Mouse (Mus musculus) midbrain, embryonic 14.5 days (tissue): ENCODE data around the gene Cpn2. TPM values are rescaled to one million over a fixed set of nuclear protein-coding genes. Genes with fewer than 3 reads are reported as not detected.

Experiments
- ATAC-seq: fragments of 200-750 bp; cut with Nextera tagmentation; 2 replicates; pipeline ENCODE4 v1.8.0; 2017; ENCODE audit warnings: moderate number of reproducible peaks, moderate library complexity; ENCODE audit not compliant: low FRiP score, low TSS enrichment
- DNase-seq: peaks from one replicate; pipeline ENCODE4 v3.0.0-alpha.2; 2015
- H3K27ac ChIP-seq: fragments of 300-500 bp; sonication (generic); replicated peaks from 2 replicates; pipeline ENCODE4 v1.5.1; 2014; ENCODE audit warnings: mild to moderate bottlenecking, low read depth, low read length, moderate library complexity
- H3K27me3 ChIP-seq: fragments of 300-500 bp; sonication (generic); 2 replicates; pipeline ENCODE4 v1.6.1; 2014; ENCODE audit warnings: low read length, control low read depth, mixed read lengths; ENCODE audit not compliant: control insufficient read depth, insufficient read depth
- H3K36me3 ChIP-seq: fragments of 300-500 bp; sonication (generic); 2 replicates; pipeline ENCODE4 v1.6.1; 2014; ENCODE audit warnings: low read length, control low read depth; ENCODE audit not compliant: control insufficient read depth, insufficient read depth
- H3K4me1 ChIP-seq: fragments of 300-500 bp; sonication (generic); 2 replicates; pipeline ENCODE4 v1.6.1; 2014; ENCODE audit warnings: mild to moderate bottlenecking, antibody characterized with exemption, low read length, control low read depth; ENCODE audit not compliant: control insufficient read depth, insufficient read depth
- H3K4me2 ChIP-seq: fragments of 300-500 bp; sonication (generic); 2 replicates; pipeline ENCODE4 v1.6.1; 2014; ENCODE audit warnings: mild to moderate bottlenecking, low read length, moderate library complexity
- H3K4me3 ChIP-seq: fragments of 300-500 bp; sonication (generic); replicated peaks from 2 replicates; pipeline ENCODE4 v1.5.1; 2014; ENCODE audit warnings: low read depth, low read length
- H3K9ac ChIP-seq: fragments of 300-500 bp; sonication (generic); replicated peaks from 2 replicates; pipeline ENCODE4 v1.6.1; 2014; ENCODE audit warnings: mild to moderate bottlenecking, low read length, moderate library complexity
- H3K9me3 ChIP-seq: fragments of 300-500 bp; sonication (generic); 2 replicates; pipeline ENCODE4 v1.6.1; 2016; ENCODE audit warnings: low read length, control low read depth, mixed read lengths; ENCODE audit not compliant: control insufficient read depth
- WGBS: fragments of 180-500 bp; shearing (Covaris S2); extraction: QIAGEN DNeasy Blood & Tissue Kit; methylation state at CpG from one replicate; pipeline ENCODE4 v1.1.7; 2014; 5-methylcytosine and 5-hydroxymethylcytosine counted together
- polyA plus RNA-seq: library from polyadenylated mRNA; unstranded; fragments of >200 nt; fragmentation: Nextera tagmentation; extraction: Ambion mirVana; gene quantifications from 2 replicates; pipeline ENCODE4 v1.2.1, GENCODE M21; 2014

Gene Cpn2
- polyA plus RNA-seq, 1 experiment from 2014 or later = not detected

DNA sequence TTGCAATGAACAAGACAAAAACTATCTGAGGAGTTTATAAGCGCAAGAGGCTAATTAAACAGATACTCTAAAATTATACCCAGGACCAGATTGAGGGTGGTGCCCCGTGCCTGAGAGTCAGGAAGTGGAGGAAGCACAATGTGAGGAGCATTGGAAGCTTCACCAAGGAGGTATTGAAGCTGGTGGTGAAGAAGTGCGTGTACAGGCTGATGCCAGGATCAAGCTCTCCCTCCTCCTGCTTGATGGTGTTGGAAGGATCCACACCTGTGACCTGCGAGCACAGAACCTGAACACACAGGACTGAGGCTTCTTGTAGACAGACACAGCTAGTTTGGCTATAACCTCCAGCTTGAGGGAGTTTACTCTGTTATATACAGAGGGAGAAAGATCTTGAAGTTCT is 38.8 kb upstream of the Cpn2 start:
- peaks cover 11% of the 10 kb centered on the region; the same call in 1 of the 2 replicates for H3K4me1 ChIP-seq
- DNase-seq = no peak
- no peak overlapping the region for H3K4me3 ChIP-seq
- peaks cover 51% of the 10 kb centered on the region for H3K27me3 ChIP-seq
- ATAC-seq = no peak
- no peaks in the 10 kb centered on the region for H3K36me3 ChIP-seq
- H3K4me2 ChIP-seq = no peak overlapping the region
- no peak overlapping the region for H3K9ac ChIP-seq
- H3K9me3 ChIP-seq = no peaks in the 10 kb centered on the region
- H3K27ac ChIP-seq = no peak overlapping the region
- WGBS = 89% methylated on average over 4 of the region's 4 CpGs

DNA sequence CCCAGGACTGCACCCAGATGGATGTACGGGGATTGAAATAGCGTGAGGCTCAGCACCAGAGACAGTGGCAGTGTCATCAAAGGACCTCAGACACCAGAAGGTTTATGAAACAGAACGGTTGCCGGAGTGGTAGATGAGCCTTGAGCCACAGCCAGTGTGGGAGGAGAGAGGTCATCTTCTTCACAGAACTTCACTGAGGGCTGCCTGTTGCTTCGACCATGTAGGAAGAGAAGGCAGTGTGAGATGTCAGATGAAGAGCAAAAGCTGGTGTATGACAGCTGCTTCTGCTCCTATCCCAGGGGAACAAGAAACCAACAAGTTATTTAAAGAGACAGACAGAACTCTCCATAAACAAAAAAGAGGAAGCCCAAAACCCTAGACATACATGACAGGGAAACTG is 36.9 kb upstream of the Cpn2 start:
- H3K4me2 ChIP-seq = no peak overlapping the region
- no peak for ATAC-seq
- no peak for DNase-seq
- H3K9ac ChIP-seq = no peak overlapping the region
- H3K27ac ChIP-seq = no peak overlapping the region
- no peaks in the 10 kb centered on the region for H3K9me3 ChIP-seq
- H3K4me3 ChIP-seq = no peak overlapping the region
- H3K27me3 ChIP-seq = peaks cover 32% of the 10 kb centered on the region
- 80% methylated on average over 5 of the region's 5 CpGs for WGBS
- no peaks in the 10 kb centered on the region for H3K36me3 ChIP-seq
- H3K4me1 ChIP-seq = peaks cover 5% of the 10 kb centered on the region; the same call in 1 of the 2 replicates

DNA sequence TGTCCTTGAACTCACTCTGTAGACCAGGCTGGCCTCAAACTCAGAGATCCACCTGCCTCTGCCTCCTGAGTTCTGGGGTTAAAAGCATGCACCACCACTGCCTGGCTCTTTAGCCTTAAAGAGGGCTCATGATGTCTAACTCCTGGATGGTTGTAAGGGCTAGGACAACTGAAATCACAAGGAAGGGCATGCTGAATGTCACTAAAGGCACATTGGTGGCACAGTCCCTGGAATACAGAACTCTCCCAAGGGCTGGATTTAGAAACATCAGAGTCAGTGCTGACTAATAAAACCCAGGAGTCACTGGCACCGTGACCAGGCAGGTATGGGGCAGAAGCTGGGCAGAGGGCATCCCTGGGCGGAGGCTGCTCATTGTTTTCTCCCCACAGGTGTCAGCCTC is 36.1 kb upstream of the Cpn2 start:
- Histone ChIP-seq H3K4me1 (0 out of 2 replicates have a peak, but pooled peaks cover 2% of the 10 kb centered on the region), H3K9me3 (no peaks in the 10 kb centered on the region), H3K27me3 (peaks cover 24% of the 10 kb centered on the region), H3K27ac (no peak overlapping the region), H3K9ac (no peak overlapping the region), H3K4me2 (no peak overlapping the region), H3K36me3 (no peaks in the 10 kb centered on the region), H3K4me3 (no peak overlapping the region)
- no peak for DNase-seq
- WGBS = 80% methylated on average over 2 of the region's 2 CpGs
- no peak for ATAC-seq

- Histone ChIP-seq H3K4me3 (no peak overlapping the region), H3K27ac (no peak overlapping the region), H3K4me2 (no peak overlapping the region), H3K9me3 (no peaks in the 10 kb centered on the region), H3K27me3 (peaks cover 16% of the 10 kb centered on the region), H3K36me3 (no peaks in the 10 kb centered on the region), H3K9ac (no peak overlapping the region), H3K4me1 (no peaks in the 10 kb centered on the region)
- DNase-seq = no peak
- WGBS = 89% methylated on average over 6 of the region's 6 CpGs
- ATAC-seq = no peak
Measured at GRCm38 (mm10) chr16:30302686-30303085, 35.4 kb upstream of the Cpn2 start.

DNA sequence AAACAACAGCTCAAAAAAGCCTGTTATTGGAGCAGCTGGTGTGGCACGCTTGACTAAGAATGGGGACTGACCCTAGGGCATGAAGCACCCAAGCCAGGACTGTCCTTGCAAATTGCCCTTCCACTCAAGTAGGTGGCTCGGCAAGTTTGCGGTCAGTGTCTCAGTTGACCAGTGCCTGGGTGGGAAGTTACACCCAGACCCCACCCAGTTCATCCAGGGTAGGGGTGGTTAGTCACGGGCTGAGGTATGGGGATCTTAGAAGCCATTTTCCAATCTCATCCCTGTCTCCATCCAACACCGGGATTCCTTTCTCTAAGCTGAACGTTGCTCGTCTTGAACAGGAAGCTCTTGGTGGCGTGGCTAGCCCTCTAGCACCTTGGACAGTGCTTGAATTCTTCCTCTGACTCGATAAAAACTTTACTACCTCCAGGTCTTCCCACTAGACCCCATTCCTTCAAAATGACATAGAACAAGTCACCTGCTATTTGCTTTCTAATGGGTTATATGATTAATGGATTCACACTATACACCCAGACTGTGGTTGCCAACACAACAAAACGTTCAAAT is 32.5 kb upstream of the Cpn2 start:
- no peaks in the 10 kb centered on the region for H3K36me3 ChIP-seq
- WGBS = 76% methylated on average over 10 of the region's 10 CpGs

GRCm38 (mm10) chr16:30297450-30297849 is 30.2 kb upstream of the Cpn2 start:
- Histone ChIP-seq H3K4me3 (no peak overlapping the region), H3K36me3 (no peaks in the 10 kb centered on the region), H3K27me3 (no peaks in the 10 kb centered on the region), H3K9me3 (no peaks in the 10 kb centered on the region), H3K9ac (no peak overlapping the region), H3K27ac (no peak overlapping the region), H3K4me1 (no peaks in the 10 kb centered on the region), H3K4me2 (no peak overlapping the region)
- ATAC-seq (no peak), DNase-seq (no peak)
- 86% methylated on average over 7 of the region's 7 CpGs for WGBS

More for the DNA sequence above, 32.5 kb upstream of the Cpn2 start:
- Histone ChIP-seq H3K27ac (no peak overlapping the region), H3K4me3 (no peak overlapping the region), H3K4me1 (no peaks in the 10 kb centered on the region), H3K9me3 (no peaks in the 10 kb centered on the region), H3K9ac (no peak overlapping the region), H3K27me3 (no peaks in the 10 kb centered on the region), H3K4me2 (no peak overlapping the region)
- no peak for ATAC-seq
- DNase-seq = no peak

GRCm38 (mm10) chr16:30296601-30297275 is 29.4 kb upstream of the Cpn2 start:
- 89% methylated on average over 11 of the region's 11 CpGs for WGBS
- Histone ChIP-seq H3K9me3 (no peaks in the 10 kb centered on the region), H3K4me1 (no peaks in the 10 kb centered on the region), H3K4me3 (no peak overlapping the region), H3K4me2 (no peak overlapping the region), H3K36me3 (no peaks in the 10 kb centered on the region), H3K27me3 (no peaks in the 10 kb centered on the region), H3K27ac (no peak overlapping the region), H3K9ac (no peak overlapping the region)
- ATAC-seq (no peak), DNase-seq (no peak)

GRCm38 (mm10) chr16:30295106-30295505 is 27.8 kb upstream of the Cpn2 start:
- DNase-seq = no peak
- no peak overlapping the region for H3K27ac ChIP-seq
- no peaks in the 10 kb centered on the region for H3K9me3 ChIP-seq
- H3K4me3 ChIP-seq = no peak overlapping the region
- H3K27me3 ChIP-seq = no peaks in the 10 kb centered on the region
- no peak overlapping the region for H3K4me2 ChIP-seq
- no peaks in the 10 kb centered on the region for H3K4me1 ChIP-seq
- H3K36me3 ChIP-seq = no peaks in the 10 kb centered on the region
- 93% methylated on average over 7 of the region's 7 CpGs for WGBS
- H3K9ac ChIP-seq = no peak overlapping the region
- ATAC-seq = no peak

GRCm38 (mm10) chr16:30290436-30290835 is 23.1 kb upstream of the Cpn2 start:
- no peak overlapping the region for H3K4me3 ChIP-seq
- no peak overlapping the region for H3K27ac ChIP-seq
- no peak overlapping the region for H3K4me2 ChIP-seq
- no peaks in the 10 kb centered on the region for H3K36me3 ChIP-seq
- DNase-seq = no peak
- H3K4me1 ChIP-seq = no peaks in the 10 kb centered on the region
- 76% methylated on average over 6 of the region's 6 CpGs for WGBS
- no peaks in the 10 kb centered on the region for H3K27me3 ChIP-seq
- no peak overlapping the region for H3K9ac ChIP-seq
- no peaks in the 10 kb centered on the region for H3K9me3 ChIP-seq
- no peak for ATAC-seq
